ENCODE assay signal across 14 mouse cellular contexts in genomic region chr10:53482919-53483318, GRCm38 (mm10).
"Had no signal": no experiment of that assay in that cellular context is flagged by ENCODE, and none has a peak within 500 bp of the region (broad histone marks: within the 10 kb centered on the region; RNA-seq: fewer than 3 reads in every experiment).

No protein-coding gene starts in this region.

- H3K4me2 ChIP-seq: kidney, embryonic 15.5 days; limb, embryonic 15.5 days; liver, embryonic 12.5 days; midbrain, embryonic 12.5 days; neural tube, embryonic 13.5 days had no signal

- H3K4me1 ChIP-seq: kidney, embryonic 15.5 days; limb, embryonic 15.5 days; liver, embryonic 12.5 days; midbrain, embryonic 12.5 days; neural tube, embryonic 13.5 days had no signal

- H3K27me3 ChIP-seq: kidney, embryonic 15.5 days; limb, embryonic 15.5 days; liver, embryonic 12.5 days; midbrain, embryonic 12.5 days; neural tube, embryonic 13.5 days had no signal

- DNase-seq: kidney, adult 2 months; kidney, postnatal 14 days; lung, postnatal 14 days; retina, postnatal 1 day; right cerebral cortex, postnatal 4 days; spleen, adult 18-20 months; thymus, postnatal 36 days had no signal

- H3K27ac ChIP-seq: kidney, embryonic 15.5 days; left cerebral cortex, adult 2 months; limb, embryonic 15.5 days; liver, embryonic 12.5 days; midbrain, embryonic 12.5 days; neural tube, embryonic 13.5 days had no signal

- H3K9ac ChIP-seq: kidney, embryonic 15.5 days; limb, embryonic 15.5 days; liver, embryonic 12.5 days; midbrain, embryonic 12.5 days; neural tube, embryonic 13.5 days had no signal

- H3K9me3 ChIP-seq: limb, embryonic 15.5 days; liver, embryonic 12.5 days; midbrain, embryonic 12.5 days; neural tube, embryonic 13.5 days had no signal

- H3K4me3 ChIP-seq: kidney, embryonic 15.5 days; left cerebral cortex, adult 2 months; limb, embryonic 15.5 days; liver, embryonic 12.5 days; midbrain, embryonic 12.5 days; neural tube, embryonic 13.5 days had no signal

- H3K36me3 ChIP-seq: kidney, embryonic 15.5 days; limb, embryonic 15.5 days; liver, embryonic 12.5 days; midbrain, embryonic 12.5 days; neural tube, embryonic 13.5 days had no signal

- ATAC-seq: liver, embryonic 12.5 days; midbrain, embryonic 16.5 days had no signal
